Mouse (Mus musculus) spleen, adult 18-20 months (tissue): ENCODE results near the gene Ano1.

Source experiments
- DNase-seq, 2 experiments: peaks; one replicate each; pipeline ENCODE4 v3.0.0; 2022; ENCODE audit warnings: mixed read lengths in 2 of 2

Ano1 gene

DNA sequence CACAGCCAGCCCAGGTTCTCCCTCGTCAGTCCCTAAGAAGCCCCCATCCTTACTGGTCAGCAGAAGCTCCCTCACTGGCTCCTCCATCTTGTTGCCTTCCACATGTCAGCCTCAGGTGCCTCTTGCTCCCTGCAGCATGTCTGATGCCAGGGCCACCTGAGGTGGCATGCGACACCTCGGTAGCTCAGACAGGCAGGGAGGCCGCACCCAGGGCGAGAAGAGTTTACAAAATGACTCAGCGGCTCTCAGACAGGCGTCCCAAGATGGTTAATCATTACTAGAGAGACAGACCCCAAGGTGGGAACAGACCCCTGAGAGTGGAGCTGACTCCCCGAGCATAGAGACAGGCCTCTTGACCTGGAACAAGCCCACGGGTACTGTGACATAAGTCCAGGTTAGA lies at the start of gene Ano1:
TSS of gene Ano1 (minus strand) at position 142 of the 400 bp plus-strand sequence.
- DNase-seq = no peak

DNA sequence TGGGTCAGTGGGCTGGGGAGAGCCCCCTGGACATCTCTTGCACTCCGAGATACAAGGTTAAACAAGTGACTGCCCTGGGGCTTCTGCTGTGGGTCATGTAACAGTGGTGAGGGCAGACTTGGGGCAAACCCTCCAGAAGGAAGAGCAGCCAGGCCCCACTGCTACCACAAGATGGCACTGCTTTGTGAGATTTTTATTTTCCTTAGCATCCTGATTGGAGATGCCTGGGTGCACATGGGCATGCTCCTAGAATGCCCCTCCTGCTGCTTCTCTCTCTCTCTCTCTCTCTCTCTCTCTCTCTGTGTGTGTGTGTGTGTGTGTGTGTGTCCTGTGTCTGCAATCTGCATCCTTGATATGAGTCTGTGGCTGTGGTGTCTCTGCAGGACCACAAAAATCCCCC lies 46.7 kb upstream of the Ano1 start:
- no peak for DNase-seq

DNA sequence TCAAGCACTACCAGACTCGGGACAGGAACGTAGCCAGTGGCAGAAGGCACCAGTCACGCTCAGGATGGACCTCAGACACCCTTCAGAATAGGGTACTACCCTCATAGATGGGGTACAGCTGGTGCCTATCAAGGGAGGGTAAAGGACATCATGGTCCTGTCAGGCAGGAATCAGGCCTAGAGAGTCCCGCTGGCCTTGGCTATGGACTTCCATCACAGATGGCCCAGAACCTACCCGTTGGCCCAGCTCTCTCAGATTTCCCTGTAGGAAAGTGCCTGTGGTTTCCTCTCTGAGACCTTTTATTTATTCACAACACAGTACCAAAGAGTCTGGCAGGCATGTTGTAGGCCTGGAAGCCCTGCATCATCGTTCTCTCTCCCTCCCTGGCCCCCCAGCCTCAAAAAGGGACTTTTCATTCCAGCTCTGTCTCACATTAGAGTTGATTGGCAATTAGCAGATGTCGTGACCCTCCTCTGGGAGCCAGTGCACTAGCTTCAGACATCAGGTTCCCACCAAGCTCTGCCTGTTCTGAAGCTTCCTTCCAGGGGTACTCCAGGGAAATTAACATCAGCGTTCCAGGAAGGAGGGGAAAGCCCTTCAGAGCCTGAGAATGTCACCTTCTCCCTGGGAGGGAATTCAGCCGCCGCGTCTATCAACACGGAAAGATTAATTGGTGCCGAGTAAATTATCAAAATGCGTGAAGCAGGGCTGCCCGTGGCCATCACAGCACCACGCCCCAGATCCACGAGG lies 45.4 kb upstream of the Ano1 start:
- no peak for DNase-seq

DNA sequence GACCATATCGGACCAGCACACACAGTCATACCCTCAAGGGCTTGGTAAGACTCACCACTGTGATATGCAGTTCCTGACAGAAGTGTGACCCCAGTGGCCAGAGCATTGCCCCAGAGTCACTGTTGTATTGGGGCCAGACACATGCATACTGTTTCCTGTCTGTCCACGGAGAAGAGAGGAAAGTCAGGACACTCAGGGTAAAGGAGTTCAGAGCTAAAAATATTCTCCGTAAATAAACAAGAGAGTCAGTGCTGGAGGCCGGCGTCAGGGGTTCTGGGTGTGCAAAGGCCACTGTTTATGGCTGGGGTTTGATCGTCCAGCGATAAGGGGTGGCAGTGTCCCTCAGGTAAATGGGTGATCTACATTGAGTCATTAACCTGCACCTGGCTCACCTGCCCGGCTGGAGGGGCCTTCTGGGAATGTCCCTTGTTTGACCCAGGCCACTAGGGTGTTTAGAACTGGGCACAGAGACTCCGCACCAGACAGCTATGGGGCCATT lies 44.3 kb upstream of the Ano1 start:
- no peak for DNase-seq

DNA sequence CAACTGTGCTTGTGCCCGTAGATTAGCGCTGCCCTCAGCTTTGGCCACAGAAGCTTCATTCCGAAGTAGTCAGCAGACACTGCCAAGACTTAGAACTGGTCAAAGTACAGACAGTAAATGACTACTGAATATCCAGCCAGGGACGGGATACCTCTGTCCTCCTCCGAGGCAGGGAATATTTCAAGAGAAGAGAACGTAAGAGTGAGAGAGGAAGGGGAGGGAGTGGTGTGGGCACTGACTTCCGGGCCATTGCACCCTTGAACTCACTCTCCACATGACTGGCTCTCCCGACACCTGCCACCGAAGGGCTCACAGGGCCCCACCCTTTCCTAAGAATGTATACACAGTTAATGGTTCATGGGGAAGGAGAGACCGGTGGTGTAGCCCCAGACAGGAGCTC lies 41.5 kb upstream of the Ano1 start:
- DNase-seq = no peak

DNA sequence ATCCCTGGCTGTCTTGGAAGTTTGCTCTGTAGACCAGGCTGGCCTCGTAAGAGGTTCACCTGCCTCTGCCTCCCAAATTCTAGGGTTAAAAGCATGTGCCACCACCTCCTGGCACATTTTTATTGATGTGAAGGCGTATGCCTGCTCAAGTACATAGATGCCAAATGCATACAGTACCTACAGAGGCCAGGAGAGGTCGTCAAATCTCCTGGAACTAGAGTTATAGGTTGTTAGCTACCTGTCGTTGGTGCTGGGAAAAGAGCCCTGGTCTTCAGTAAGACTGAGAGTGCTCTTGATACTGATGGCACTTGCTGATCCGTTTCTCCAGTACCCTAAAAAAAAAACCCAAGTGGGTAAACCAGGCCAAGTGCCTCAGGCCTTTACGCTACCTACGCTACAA lies 39.7 kb upstream of the Ano1 start:
- no peak for DNase-seq

DNA sequence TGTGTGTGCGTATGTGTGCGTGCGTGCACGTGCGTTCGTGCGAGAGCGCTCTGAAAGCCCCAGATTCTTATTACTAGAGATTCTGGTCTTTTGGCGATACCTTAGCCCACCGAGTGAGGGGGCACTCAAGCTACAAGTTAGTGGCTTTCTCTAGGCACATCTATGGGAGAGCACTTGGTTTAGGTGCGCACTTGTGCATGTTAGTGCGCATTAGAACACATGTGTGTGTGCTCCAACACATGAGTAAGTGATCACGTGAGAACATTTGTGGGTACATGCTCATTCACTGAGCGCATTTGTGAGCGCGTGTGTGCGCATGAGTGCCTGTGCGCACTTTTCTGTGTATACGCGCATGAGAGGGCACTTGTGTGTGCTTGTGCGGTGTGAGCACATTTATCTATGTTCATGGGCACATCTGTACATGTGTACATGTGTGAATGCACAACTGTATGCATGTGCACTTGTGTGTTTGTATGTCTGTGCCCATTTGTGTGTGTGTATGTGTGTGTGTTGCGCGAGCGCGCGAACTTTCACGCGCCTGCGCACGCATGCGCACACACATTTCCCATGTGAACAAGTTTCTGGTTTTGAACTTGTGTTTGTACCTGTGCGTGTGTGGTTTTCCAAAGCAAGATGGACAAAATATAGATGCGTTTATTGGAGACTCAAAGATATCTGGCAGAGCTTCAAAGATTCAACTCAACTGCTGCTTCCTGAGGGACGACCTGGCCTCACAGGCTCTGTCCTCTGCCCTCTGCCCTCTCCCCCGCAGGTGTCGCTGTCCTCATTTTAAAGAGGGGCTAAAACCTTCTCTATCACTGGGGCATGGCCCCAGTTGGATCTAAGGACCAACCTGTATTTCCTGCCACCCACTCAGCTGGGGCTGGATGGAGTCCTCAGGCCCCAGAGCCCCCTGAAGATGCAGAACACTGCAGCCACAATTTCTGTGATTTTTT lies 38.1 kb upstream of the Ano1 start:
- no peak for DNase-seq

DNA sequence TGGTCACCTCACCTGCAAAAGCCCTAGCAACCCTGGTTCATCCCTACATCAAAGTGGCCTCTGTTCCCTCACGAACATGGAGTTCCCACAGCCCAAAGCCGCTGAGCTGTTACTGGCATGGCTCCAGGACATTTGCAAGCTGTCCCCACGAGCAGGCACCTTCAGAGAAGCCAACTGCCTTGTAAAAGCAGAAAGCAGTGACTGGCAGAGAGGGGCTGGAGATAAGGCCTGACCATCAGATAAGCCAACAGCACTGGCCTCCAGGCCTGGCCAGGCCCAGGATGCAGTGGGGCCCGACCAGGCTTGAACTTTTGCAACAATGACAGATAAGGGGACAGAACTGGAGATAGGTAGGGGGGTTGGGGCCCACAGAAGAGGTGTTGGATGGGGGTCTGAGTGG lies 36.9 kb upstream of the Ano1 start:
- DNase-seq = no peak

DNA sequence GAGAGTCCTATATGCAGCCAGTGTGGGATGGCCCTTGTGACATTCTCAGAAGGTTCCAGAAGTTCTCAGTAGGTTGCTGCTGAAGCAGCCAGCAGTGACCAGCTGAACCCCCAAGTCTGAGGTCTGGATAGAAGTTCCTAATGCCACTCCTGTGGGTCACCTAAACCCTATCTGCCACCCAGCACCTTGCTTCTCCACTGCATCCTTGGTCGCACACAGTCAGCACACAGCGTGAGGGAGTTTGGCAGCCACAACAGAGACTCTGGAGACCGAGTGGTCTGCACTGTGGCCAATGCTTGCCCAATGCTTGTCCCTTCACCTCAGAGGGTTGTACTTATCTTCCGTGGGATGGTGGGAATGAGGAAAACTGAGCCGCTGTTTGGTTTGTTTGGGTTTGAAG lies 35.7 kb upstream of the Ano1 start:
- DNase-seq = no peak

DNA sequence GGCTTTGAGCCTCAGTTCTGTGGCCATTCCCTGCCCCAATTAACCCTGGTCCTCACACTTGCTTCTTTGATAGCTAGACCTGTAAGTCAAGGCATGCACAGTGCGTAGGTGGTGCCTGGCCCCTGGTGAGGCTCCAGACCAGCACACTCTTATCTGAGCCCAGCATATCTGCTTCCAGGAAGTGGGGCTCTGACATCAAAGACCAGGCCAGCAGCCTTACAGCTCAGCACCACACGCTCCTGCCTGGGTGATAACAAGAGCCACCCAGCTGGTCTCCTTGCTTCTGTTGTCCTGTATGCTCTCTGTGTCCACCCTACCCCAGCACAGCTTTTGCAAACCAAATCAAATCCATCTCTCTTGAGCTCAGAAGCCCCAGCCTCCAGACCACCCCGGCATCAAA lies 34.8 kb upstream of the Ano1 start:
- DNase-seq = no peak

DNA sequence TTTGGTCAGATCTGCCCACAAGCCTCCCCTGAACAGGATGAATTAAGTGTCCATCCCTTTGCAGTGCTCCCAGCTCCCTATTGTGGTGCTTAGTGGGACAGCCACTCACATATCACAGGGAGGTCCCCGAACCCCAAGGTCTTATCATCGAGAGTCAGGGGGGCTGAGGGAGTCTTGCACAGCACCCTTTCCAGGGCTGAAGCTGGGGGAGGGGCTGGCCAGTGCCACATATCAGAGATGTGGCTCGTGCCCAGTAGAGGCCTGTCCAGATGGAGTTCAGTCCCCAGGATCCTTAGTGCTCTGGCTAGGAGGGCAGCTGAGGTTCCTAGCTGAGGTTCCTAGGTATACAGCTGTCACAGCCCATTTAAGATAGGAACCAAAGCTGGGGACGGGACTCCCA lies 32.4 kb upstream of the Ano1 start:
- no peak for DNase-seq

DNA sequence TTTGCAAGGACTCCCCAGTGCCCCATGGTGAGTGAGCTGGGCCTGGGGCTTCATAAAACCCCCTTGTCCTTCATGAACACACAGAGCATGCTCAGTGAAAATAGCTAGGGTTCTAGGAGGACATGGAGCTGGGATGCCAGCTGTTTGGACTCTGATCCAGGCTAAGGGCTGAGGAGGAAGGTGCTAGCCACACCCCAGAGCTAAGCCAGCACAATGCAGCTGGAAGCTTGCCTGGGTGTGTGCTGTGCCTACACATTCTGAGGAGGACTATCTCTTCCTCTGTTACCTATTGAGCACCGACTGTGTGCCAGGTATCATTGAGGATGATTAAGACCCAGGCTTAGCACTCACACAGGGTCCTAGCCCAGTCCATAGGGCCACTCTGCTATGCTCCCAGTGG lies 30.6 kb upstream of the Ano1 start:
- DNase-seq = no peak

DNA sequence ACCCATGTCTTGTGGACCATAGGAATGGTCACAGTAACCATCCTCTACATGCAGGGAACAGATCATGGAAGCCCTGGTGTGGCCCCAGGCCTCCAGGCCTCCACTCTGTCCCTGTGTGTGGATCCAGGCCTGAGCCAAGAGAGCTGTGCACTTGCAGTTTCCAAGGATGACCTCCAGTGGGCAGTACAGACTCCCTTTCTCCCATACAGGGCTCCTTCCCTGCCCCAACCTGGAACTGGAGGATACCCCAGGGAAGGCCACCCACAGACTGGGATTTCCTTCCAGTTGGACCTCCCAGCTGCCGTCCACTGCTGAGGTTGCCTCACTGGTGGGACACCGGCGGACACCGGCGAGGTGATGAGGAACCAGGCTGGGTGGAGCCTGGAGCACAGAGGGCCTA lies 29.6 kb upstream of the Ano1 start:
- DNase-seq = no peak

DNA sequence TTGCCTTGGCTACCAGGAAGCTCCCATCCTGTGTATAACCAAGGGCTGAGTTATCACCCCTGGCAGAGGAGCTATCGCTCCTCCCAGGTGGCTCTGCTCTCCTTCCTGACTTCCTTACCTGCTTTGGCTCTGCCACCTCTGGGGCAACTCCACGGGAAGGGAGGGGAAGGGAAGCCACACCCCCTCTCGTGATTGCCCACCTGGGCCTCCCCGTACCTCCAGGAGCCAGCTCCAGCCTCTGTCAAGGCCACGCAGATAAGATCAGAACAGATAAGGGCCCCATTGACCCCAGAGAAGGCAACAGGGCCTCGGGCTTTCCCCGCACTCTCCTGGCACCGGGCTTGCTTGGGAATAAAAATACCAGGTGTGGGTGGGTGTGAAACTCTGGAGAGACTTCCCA lies 28.4 kb upstream of the Ano1 start:
- no peak for DNase-seq

DNA sequence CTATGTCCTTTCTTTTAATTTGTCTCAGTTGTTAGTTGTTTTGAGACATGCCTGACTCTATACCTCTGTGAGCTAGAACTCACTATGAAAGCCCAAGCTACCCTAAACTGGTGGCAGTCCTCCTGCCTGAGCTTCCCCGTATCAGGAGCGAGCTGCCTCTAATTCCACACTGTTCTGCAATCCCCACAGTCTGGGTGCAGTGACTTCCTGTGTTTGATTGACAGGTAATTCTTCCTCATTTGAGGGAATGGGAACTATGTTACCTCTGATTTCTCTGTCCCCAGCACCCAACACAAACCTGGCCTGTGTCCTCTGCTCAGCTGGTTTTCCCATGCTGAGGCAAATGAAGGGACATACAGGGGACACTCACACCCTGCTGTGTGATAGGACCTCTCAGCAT lies 27.9 kb upstream of the Ano1 start:
- DNase-seq = no peak

DNA sequence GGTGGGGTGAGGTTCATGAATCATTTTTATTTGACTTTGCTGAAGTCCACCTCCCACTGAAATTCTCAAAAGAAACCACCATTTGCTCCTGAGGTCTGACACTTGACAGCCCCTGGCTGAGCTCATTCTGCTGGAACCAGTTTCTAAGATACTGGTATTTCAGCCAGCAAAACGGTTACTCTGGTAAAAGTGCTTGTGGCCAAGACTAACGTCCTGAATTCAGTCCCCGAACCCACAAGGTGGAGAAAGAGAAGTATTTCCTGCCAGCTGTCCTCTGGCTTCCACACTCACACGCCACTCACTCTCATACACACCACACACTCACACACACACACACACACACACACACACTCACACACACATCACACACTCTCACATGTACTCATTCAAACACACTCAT lies 26.0 kb upstream of the Ano1 start:
- DNase-seq = no peak

DNA sequence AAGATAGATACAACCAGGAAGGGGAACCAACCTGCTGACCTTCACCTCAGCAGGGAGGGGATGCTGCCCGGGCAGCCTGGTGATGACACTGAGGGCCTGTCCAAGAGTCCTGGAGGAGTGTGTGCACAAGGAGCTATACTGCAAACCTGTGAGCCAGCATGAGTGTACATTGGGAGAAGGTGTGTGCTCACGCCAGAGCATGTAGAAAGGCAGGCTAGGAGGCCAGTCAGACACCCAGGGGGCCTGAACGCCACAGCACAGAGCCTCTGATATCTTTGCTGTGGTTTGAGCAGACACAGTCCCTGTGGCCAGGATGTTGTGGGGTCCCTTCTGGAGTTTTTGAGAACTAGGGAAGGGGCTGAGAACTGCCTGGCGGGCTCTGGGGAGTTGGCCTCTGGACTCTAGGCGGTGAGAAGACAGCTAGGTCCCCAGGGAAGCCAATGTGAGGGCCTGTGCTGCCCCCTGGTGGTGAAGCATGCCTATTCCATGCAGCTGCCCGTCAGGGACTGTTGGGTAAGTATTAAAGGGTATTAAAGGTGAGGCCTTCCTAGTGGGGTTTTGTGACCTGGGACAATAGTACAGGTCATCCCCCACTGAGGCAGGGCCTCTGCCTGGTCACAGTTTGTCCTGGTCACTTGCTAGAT lies 24.2 kb upstream of the Ano1 start:
- DNase-seq = peak; percentile 52 to 72

DNA sequence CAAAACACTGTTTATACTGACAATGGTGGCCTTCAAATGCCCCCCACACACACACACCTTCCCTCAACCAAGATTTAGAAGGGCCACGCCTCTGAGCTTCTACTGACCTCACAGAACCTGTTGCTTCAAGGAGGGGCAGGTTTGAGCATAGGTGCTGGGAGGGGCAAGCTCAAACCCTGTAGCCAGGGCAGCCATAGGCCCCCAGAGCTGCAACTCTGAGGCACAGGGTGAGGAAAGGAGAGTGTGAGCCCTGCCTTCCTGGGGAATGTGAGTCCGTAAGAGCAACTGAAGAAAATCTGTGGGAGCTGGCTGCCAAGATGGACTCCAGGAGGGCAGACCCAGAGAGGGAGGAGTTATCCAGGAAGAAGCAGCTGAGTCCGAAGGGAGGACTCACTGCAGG lies 23.4 kb upstream of the Ano1 start:
- no peak for DNase-seq

DNA sequence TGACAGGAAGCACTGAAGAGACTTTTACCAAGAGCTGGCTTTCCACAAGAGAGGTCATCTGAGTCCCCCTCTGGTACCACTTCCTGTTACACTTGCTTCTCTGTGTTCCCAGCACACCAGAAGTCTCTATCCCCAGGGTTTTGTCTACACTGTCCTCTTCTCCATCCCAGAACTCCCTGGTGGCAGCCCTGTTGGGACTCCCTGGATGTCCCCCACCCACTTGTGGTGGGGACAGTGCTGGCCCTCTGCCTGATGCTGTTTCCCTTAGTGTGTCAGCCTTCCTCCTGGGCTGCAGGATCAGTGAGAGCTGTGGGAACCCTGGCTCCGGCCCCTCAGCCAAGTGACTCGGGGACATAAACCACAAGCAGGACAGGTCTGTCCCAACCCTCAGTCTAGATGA lies 22.5 kb upstream of the Ano1 start:
- DNase-seq = no peak

DNA sequence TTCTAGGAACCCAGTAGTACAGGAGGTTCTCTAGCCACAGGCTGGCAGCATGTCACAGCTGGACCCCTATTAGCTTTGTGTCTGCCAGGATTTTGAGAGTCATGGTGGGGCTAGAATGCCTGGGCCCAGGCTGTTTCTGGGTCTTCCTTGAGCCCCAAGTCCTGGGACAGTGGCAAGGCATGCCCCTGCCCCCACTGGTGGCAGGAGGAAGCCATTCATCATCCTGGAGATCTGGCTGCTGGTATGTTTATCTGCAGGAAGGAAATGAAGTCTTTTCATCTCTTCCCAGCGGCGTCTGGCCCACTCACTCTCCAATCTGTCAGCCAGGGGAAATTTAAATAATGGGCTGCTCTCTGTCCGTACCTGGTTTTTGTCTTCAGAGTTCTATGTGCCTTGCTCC lies 18.3 kb upstream of the Ano1 start:
- no peak for DNase-seq

DNA sequence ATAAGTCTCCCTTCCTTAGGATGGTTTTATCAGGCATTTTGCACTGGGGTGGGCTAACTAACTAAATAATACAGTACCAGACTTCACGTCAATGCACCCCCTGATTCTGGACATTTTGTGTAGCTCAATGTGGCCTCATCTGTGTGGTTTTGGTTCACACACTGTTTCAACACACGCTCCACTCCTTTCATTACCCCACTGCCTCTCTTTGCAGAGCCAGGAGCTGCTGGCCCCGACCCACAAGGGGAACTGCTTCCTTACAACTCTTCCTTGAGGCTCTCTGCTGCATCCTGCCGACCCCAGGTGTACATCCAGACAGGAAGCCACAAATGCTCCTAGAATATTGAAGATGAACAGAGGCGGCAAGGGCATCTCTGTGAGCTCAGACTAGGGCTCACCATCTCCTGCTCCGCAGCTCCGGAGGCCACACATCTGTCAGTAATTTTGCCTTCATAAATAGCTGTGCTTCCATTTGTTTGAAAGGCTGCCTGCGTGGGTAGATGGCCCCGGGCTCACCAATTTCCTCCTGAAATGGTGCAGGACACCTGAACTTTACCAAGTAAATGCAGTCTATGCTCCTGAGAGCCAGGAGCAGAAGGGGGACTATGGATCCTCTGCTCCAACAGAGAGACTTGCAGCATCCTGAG lies 17.8 kb upstream of the Ano1 start:
- no peak for DNase-seq

DNA sequence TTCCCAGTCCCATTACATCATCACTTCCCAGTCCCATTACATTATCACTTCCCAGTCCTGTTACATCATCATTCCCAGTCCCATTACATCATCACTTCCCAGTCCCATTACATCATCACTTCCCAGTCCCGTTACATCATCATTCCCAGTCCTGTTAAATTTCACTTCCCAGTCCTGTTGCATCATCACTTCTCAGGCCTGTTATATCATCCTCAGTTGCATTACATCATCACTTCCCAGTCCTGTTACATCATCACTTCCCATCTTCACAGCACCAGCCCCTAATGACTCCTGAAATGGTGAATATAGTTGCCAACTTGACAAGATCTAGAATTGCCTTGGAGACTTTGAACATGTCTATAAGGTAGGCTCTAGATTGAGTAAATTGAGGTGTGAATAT lies 17.1 kb upstream of the Ano1 start:
- DNase-seq = no peak
